Mouse (Mus musculus) brain, embryonic 14.5 days (tissue): ENCODE data around the gene Mad2l1bp.

Experiments used
- CTCF ChIP-seq: fragments of 200-500 bp; IDR thresholded peaks from 2 replicates; pipeline ENCODE4 v1.5.1; 2012; ENCODE audit warnings: inconsistent platforms, mild to moderate bottlenecking, moderate library complexity, borderline replicate concordance; ENCODE audit not compliant: insufficient read depth, insufficient read length; ENCODE audit errors: extremely low read depth
- POLR2A ChIP-seq: fragments of 200-500 bp; IDR thresholded peaks from 2 replicates; pipeline ENCODE4 v1.6.1; 2012; ENCODE audit warnings: mild to moderate bottlenecking, inconsistent platforms, borderline replicate concordance; ENCODE audit not compliant: poor library complexity, insufficient read depth, insufficient read length, severe bottlenecking; ENCODE audit errors: extremely low read depth

DNA sequence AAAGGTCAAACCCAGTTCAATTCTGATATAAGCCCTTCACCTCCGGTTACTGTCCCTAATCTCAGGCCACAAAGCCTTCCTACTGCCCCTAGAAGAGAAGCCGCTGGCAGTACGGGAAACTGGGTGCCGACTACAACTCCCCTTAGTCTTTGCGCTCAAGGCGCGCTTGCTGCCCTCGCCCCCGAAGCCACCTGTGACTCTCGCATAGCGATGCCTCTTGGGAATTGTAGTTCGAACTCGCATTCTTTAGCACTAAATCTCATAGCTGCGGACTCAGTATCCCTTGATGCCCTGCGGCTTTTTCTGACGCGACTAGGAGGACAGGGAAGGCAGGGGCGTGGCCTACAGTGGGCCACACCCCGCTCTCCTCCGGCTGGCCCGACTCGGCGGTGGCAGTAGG is 7.3 kb upstream of the Mad2l1bp start, which contains the start of gene Gtpbp2:
- TF ChIP-seq POLR2A = peak; percentile 40; the same call in 1 of the 2 replicates
- no peak for TF ChIP-seq CTCF
